Mouse (Mus musculus): ENCODE measurements at regions not wholly inside any gene's neighbourhood (a gene's known extent, or its start where the extent isn't known, plus 50 kb on each side); places are given as distances from the start of the nearest gene placed in this dataset.

GRCm38 (mm10) chr14:78372102-78372501 lies 64.3 kb upstream of the Tnfsf11 start:
- DNase-seq (ENCODE audit: low spot score), result no peak

GRCm38 (mm10) chr14:78368881-78369280 lies 61.0 kb upstream of the Tnfsf11 start:
- no peak for DNase-seq (ENCODE audit: low spot score)

GRCm38 (mm10) chr14:78364822-78365221 lies 57.0 kb upstream of the Tnfsf11 start:
- no peak for DNase-seq (ENCODE audit: low spot score)

GRCm38 (mm10) chr14:78363123-78363522 lies 55.3 kb upstream of the Tnfsf11 start:
- no peak for DNase-seq (ENCODE audit: low spot score)

Data from urinary bladder, postnatal 14 days (tissue).